ENCODE assay signal across 10 mouse cellular contexts in genomic region chr9:37626103-37626567, GRCm38 (mm10). TPM values are rescaled to one million over a fixed set of nuclear protein-coding genes. Genes with fewer than 3 reads are reported as not detected.
DNase-seq lines count a peak whose midpoint lies in the region; ATAC-seq and TF ChIP-seq lines count a peak whose summit lies in the region.
"Had no signal": no experiment of that assay in that cellular context is flagged by ENCODE, and none has a peak within 500 bp of the region (broad histone marks: within the 10 kb centered on the region; RNA-seq: fewer than 3 reads in every experiment).

No protein-coding gene starts in this region.

- H3K9me3 ChIP-seq in forebrain, postnatal 0 days (ENCODE audit: low read length) = no peaks in the 10 kb centered on the region
- H3K9me3 ChIP-seq in midbrain, embryonic 15.5 days = no peaks in the 10 kb centered on the region

- H3K4me2 ChIP-seq in forebrain, postnatal 0 days (ENCODE audit: low read depth) = peak overlapping the region; percentile 38
- H3K4me2 ChIP-seq in midbrain, embryonic 15.5 days = peak overlapping the region; percentile 40

- H3K27ac ChIP-seq in forebrain, postnatal 0 days (ENCODE audit: low read depth, low read length) = peak overlapping the region; percentile 91
- peak overlapping the region; percentile 83 for H3K27ac ChIP-seq in midbrain, embryonic 15.5 days

- peak overlapping the region; percentile 40 for H3K9ac ChIP-seq in forebrain, postnatal 0 days
- H3K9ac ChIP-seq in midbrain, embryonic 15.5 days = no peak overlapping the region

- TF ChIP-seq CTCF in forebrain, postnatal 0 days (IDR thresholded peaks at IDR 0.05; ENCODE audit: low read depth) = no peak

- no peaks in the 10 kb centered on the region for H3K36me3 ChIP-seq in forebrain, postnatal 0 days (ENCODE audit: insufficient read depth)
- no peaks in the 10 kb centered on the region for H3K36me3 ChIP-seq in midbrain, embryonic 15.5 days (replicated peaks)

- no peak overlapping the region for H3K4me3 ChIP-seq in forebrain, postnatal 0 days (ENCODE audit: low read depth, low read length)
- peak overlapping the region; percentile 1; the same call in 1 of the 2 replicates for H3K4me3 ChIP-seq in midbrain, embryonic 15.5 days

- peaks cover 17% of the 10 kb centered on the region for H3K4me1 ChIP-seq in forebrain, postnatal 0 days (ENCODE audit: insufficient read depth)
- H3K4me1 ChIP-seq in midbrain, embryonic 15.5 days = peaks cover 26% of the 10 kb centered on the region

- H3K27me3 ChIP-seq in forebrain, postnatal 0 days (ENCODE audit: insufficient read depth, low read length) = no peaks in the 10 kb centered on the region
- H3K27me3 ChIP-seq in midbrain, embryonic 15.5 days (replicated peaks) = no peaks in the 10 kb centered on the region

- ATAC-seq in forebrain, postnatal 0 days = peak; percentile 8
- ATAC-seq in midbrain, embryonic 15.5 days (replicated peaks) = peak; percentile 58

- WGBS in forebrain, postnatal 0 days = 8% methylated on average over 3 of the region's 3 CpGs
- 7% methylated on average over 3 of the region's 3 CpGs for WGBS in midbrain, embryonic 15.5 days

- peak; percentile 43 to 50 for DNase-seq in left cerebral cortex, adult 18-20 months (ENCODE audit: low spot score in 2 of 2)
- DNase-seq in left cerebral cortex, adult 11 months (ENCODE audit: low spot score) = no peak
- no peak for DNase-seq in forebrain, postnatal 0 days
- peak; percentile 47 for DNase-seq in kidney, adult 9 months
- no peak for DNase-seq in T-cell, adult 2 months (ENCODE audit: low spot score)
- DNase-seq in adrenal gland, adult 8-10 months = no peak

RNA-seq across cellular contexts. Expression of gene Spa17, which starts 12.6 kb away (rescaled TPM):
- 1 to 10 TPM; 1.7 to 1.8 TPM for total RNA-seq in left cerebral cortex, adult 18-20 months (2021)
- total RNA-seq in forebrain, postnatal 0 days (2014; rRNA removed) = 2.4 and 5.3 TPM in 2 replicates
- polyA plus RNA-seq in forebrain, postnatal 0 days (2015; fragmentation: Nextera tagmentation; extraction: Ambion mirVana) = 10.2 and 10.8 TPM in 2 replicates
- polyA plus RNA-seq in midbrain, embryonic 15.5 days (2015; fragmentation: Nextera tagmentation; extraction: Ambion mirVana) = 8.5 and 8.6 TPM in 2 replicates
- 1 to 10 TPM in 3 of 4 experiments, under 1 TPM in 1; 0.99 to 5.1 (median 3.2) TPM for total RNA-seq in adrenal gland, adult 8-10 months (2022)

RNA-seq across cellular contexts. Expression of gene Tbrg1, which starts 31.0 kb away (rescaled TPM):
- 10 to 100 TPM; 47.5 to 58.0 TPM for total RNA-seq in left cerebral cortex, adult 18-20 months (2021)
- total RNA-seq in forebrain, postnatal 0 days (2014; rRNA removed) = 63.5 and 72.6 TPM in 2 replicates
- 84.3 and 97.0 TPM in 2 replicates for polyA plus RNA-seq in forebrain, postnatal 0 days (2015; fragmentation: Nextera tagmentation; extraction: Ambion mirVana)
- 83.6 and 92.9 TPM in 2 replicates for polyA plus RNA-seq in midbrain, embryonic 15.5 days (2015; fragmentation: Nextera tagmentation; extraction: Ambion mirVana)
- 10 to 100 TPM; 75.6 to 84.5 (median 81.8) TPM for total RNA-seq in adrenal gland, adult 8-10 months (2022)

RNA-seq across cellular contexts. Expression of gene Panx3, which starts 42.9 kb away (rescaled TPM):
- total RNA-seq in left cerebral cortex, adult 18-20 months (2021) = not detected
- total RNA-seq in forebrain, postnatal 0 days (2014; rRNA removed) = 0.08 and 1.8 TPM in 2 replicates
- polyA plus RNA-seq in forebrain, postnatal 0 days (2015; fragmentation: Nextera tagmentation; extraction: Ambion mirVana) = not detected in 2 replicates
- not detected in 2 replicates for polyA plus RNA-seq in midbrain, embryonic 15.5 days (2015; fragmentation: Nextera tagmentation; extraction: Ambion mirVana)
- total RNA-seq in adrenal gland, adult 8-10 months (2022) = under 1 TPM in 2 of 4 experiments, not detected in 2; 0.12 to 0.31 TPM
- polyA plus RNA-seq: frontal cortex, adult 2 months; limb, embryonic 11.5 days; stomach, embryonic 14.5 days had no signal

Comparison
In these comparisons a context has a peak if more than half of its experiments do, and no peak if none do; other contexts are left out.
1. DNase-seq: peak in left cerebral cortex, adult 18-20 months (2 of 2) and kidney, adult 9 months (single experiment); none in left cerebral cortex, adult 11 months (single experiment), forebrain, postnatal 0 days (single experiment), T-cell, adult 2 months (single experiment) and adrenal gland, adult 8-10 months (single experiment).